Mouse (Mus musculus): ENCODE measurements at regions not wholly inside any gene's neighbourhood (a gene's known extent, or its start where the extent isn't known, plus 50 kb on each side); places are given as distances from the start of the nearest gene placed in this dataset.

GRCm38 (mm10) chr2:128523425-128524108 is 67.4 kb upstream of the Spdye4c start:
- WGBS (ENCODE audit: insufficient replicate concordance): 76% methylated on average over 4 of the region's 4 CpGs
- H3K4me1 ChIP-seq (ENCODE audit: control insufficient read depth, insufficient read depth, low read length): no peaks in the 10 kb centered on the region
- no peak overlapping the region for H3K4me2 ChIP-seq
- no peaks in the 10 kb centered on the region for H3K36me3 ChIP-seq (ENCODE audit: control insufficient read depth, insufficient read depth, low read length)
- H3K9me3 ChIP-seq (replicated peaks; ENCODE audit: control insufficient read depth, low read length): no peaks in the 10 kb centered on the region
- H3K9ac ChIP-seq (ENCODE audit: low read depth, low read length): no peak overlapping the region
- H3K27ac ChIP-seq (ENCODE audit: low read depth, low read length): no peak overlapping the region
- no peaks in the 10 kb centered on the region; the same call in 1 of the 2 replicates for H3K27me3 ChIP-seq (ENCODE audit: control insufficient read depth, insufficient read depth, low read length)
- H3K4me3 ChIP-seq (ENCODE audit: low read depth, low read length): no peak overlapping the region
- no peak for ATAC-seq (replicated peaks; ENCODE audit: insufficient number of reproducible peaks, low FRiP score, low TSS enrichment)

- ATAC-seq (replicated peaks; ENCODE audit: insufficient number of reproducible peaks, low FRiP score, low TSS enrichment): no peak
- Histone ChIP-seq H3K4me2 (no peak overlapping the region), H3K27ac (ENCODE audit: low read depth, low read length) (no peak overlapping the region), H3K36me3 (ENCODE audit: control insufficient read depth, insufficient read depth, low read length) (no peaks in the 10 kb centered on the region), H3K9me3 (replicated peaks; ENCODE audit: control insufficient read depth, low read length) (no peaks in the 10 kb centered on the region), H3K4me1 (ENCODE audit: control insufficient read depth, insufficient read depth, low read length) (no peaks in the 10 kb centered on the region), H3K27me3 (ENCODE audit: control insufficient read depth, insufficient read depth, low read length) (no peaks in the 10 kb centered on the region; the same call in 1 of the 2 replicates), H3K9ac (ENCODE audit: low read depth, low read length) (no peak overlapping the region), H3K4me3 (ENCODE audit: low read depth, low read length) (no peak overlapping the region)
- 76% methylated on average over 2 of the region's 2 CpGs for WGBS (ENCODE audit: insufficient replicate concordance)
Observed at GRCm38 (mm10) chr2:128526100-128526499, 64.9 kb upstream of the Spdye4c start.

- Histone ChIP-seq H3K9ac (ENCODE audit: low read depth, low read length) (no peak overlapping the region), H3K4me3 (ENCODE audit: low read depth, low read length) (no peak overlapping the region), H3K9me3 (replicated peaks; ENCODE audit: control insufficient read depth, low read length) (no peaks in the 10 kb centered on the region), H3K36me3 (ENCODE audit: control insufficient read depth, insufficient read depth, low read length) (no peaks in the 10 kb centered on the region), H3K27ac (ENCODE audit: low read depth, low read length) (no peak overlapping the region), H3K27me3 (ENCODE audit: control insufficient read depth, insufficient read depth, low read length) (no peaks in the 10 kb centered on the region; the same call in 1 of the 2 replicates), H3K4me2 (no peak overlapping the region), H3K4me1 (ENCODE audit: control insufficient read depth, insufficient read depth, low read length) (no peaks in the 10 kb centered on the region)
- ATAC-seq (replicated peaks; ENCODE audit: insufficient number of reproducible peaks, low FRiP score, low TSS enrichment): no peak
- WGBS (ENCODE audit: insufficient replicate concordance): 56% methylated on average over 3 of the region's 3 CpGs
Observed at GRCm38 (mm10) chr2:128526883-128527344, 64.1 kb upstream of the Spdye4c start.

- WGBS (ENCODE audit: insufficient replicate concordance): 78% methylated on average over 3 of the region's 3 CpGs
- Histone ChIP-seq H3K9me3 (replicated peaks; ENCODE audit: control insufficient read depth, low read length) (no peaks in the 10 kb centered on the region), H3K36me3 (ENCODE audit: control insufficient read depth, insufficient read depth, low read length) (no peaks in the 10 kb centered on the region), H3K4me2 (no peak overlapping the region), H3K27me3 (ENCODE audit: control insufficient read depth, insufficient read depth, low read length) (no peaks in the 10 kb centered on the region), H3K9ac (ENCODE audit: low read depth, low read length) (no peak overlapping the region), H3K27ac (ENCODE audit: low read depth, low read length) (no peak overlapping the region), H3K4me3 (ENCODE audit: low read depth, low read length) (no peak overlapping the region), H3K4me1 (ENCODE audit: control insufficient read depth, insufficient read depth, low read length) (no peaks in the 10 kb centered on the region)
- ATAC-seq (replicated peaks; ENCODE audit: insufficient number of reproducible peaks, low FRiP score, low TSS enrichment): no peak
Observed at GRCm38 (mm10) chr2:128536294-128536693, 54.7 kb upstream of the Spdye4c start.

- Histone ChIP-seq H3K4me1 (ENCODE audit: control insufficient read depth, insufficient read depth, low read length) (no peaks in the 10 kb centered on the region), H3K9me3 (replicated peaks; ENCODE audit: control insufficient read depth, low read length) (no peaks in the 10 kb centered on the region), H3K36me3 (ENCODE audit: control insufficient read depth, insufficient read depth, low read length) (no peaks in the 10 kb centered on the region), H3K4me3 (ENCODE audit: low read depth, low read length) (no peak overlapping the region), H3K9ac (ENCODE audit: low read depth, low read length) (no peak overlapping the region), H3K27ac (ENCODE audit: low read depth, low read length) (no peak overlapping the region), H3K27me3 (ENCODE audit: control insufficient read depth, insufficient read depth, low read length) (no peaks in the 10 kb centered on the region), H3K4me2 (no peak overlapping the region)
- ATAC-seq (replicated peaks; ENCODE audit: insufficient number of reproducible peaks, low FRiP score, low TSS enrichment): no peak
- WGBS (ENCODE audit: insufficient replicate concordance): 72% methylated on average over 6 of the region's 6 CpGs
Observed at GRCm38 (mm10) chr2:128537425-128537824, 53.6 kb upstream of the Spdye4c start.

- Histone ChIP-seq H3K27me3 (ENCODE audit: control insufficient read depth, insufficient read depth, low read length) (no peaks in the 10 kb centered on the region), H3K4me3 (ENCODE audit: low read depth, low read length) (no peak overlapping the region), H3K4me2 (no peak overlapping the region), H3K36me3 (ENCODE audit: control insufficient read depth, insufficient read depth, low read length) (no peaks in the 10 kb centered on the region), H3K9me3 (replicated peaks; ENCODE audit: control insufficient read depth, low read length) (no peaks in the 10 kb centered on the region), H3K27ac (ENCODE audit: low read depth, low read length) (no peak overlapping the region), H3K9ac (ENCODE audit: low read depth, low read length) (no peak overlapping the region), H3K4me1 (ENCODE audit: control insufficient read depth, insufficient read depth, low read length) (no peaks in the 10 kb centered on the region)
- no peak for ATAC-seq (replicated peaks; ENCODE audit: insufficient number of reproducible peaks, low FRiP score, low TSS enrichment)
- 85% methylated on average over 8 of the region's 8 CpGs for WGBS (ENCODE audit: insufficient replicate concordance)
Observed at GRCm38 (mm10) chr2:128538736-128539135, 52.3 kb upstream of the Spdye4c start.
